Mouse (Mus musculus): ENCODE results near the gene Zc3h12c. TPM values are rescaled to one million over a fixed set of nuclear protein-coding genes. Genes with fewer than 3 reads are reported as not detected.

Zc3h12c gene
- polyA plus RNA-seq, 1 experiment from 2014 or later, result 0.48 TPM

GRCm38 (mm10) chr9:52148311-52148710 lies 20.1 kb downstream of the Zc3h12c start:
- Histone ChIP-seq H3K27me3 (no peaks in the 10 kb centered on the region), H3K27ac (replicated peaks) (no peak overlapping the region), H3K4me2 (no peak overlapping the region), H3K9ac (no peak overlapping the region), H3K4me1 (replicated peaks) (no peaks in the 10 kb centered on the region), H3K9me3 (replicated peaks) (no peaks in the 10 kb centered on the region), H3K36me3 (replicated peaks) (no peaks in the 10 kb centered on the region), H3K4me3 (replicated peaks) (no peak overlapping the region)
- ATAC-seq (ENCODE audit: insufficient read depth), result no peak
- WGBS (ENCODE audit: insufficient replicate concordance), result 55% methylated on average over 3 of the region's 3 CpGs

- no peaks in the 10 kb centered on the region for H3K4me1 ChIP-seq (replicated peaks)
- no peak for ATAC-seq (ENCODE audit: insufficient read depth)
- WGBS (ENCODE audit: insufficient replicate concordance), result 68% methylated on average over 4 of the region's 4 CpGs
- no peak overlapping the region for H3K4me3 ChIP-seq (replicated peaks)
- H3K27ac ChIP-seq (replicated peaks), result no peak overlapping the region
- H3K9me3 ChIP-seq (replicated peaks), result no peaks in the 10 kb centered on the region
- H3K36me3 ChIP-seq (replicated peaks), result no peaks in the 10 kb centered on the region
- H3K4me2 ChIP-seq, result no peak overlapping the region
- no peaks in the 10 kb centered on the region for H3K27me3 ChIP-seq
- H3K9ac ChIP-seq, result no peak overlapping the region
Measured at GRCm38 (mm10) chr9:52146241-52146640, 22.1 kb downstream of the Zc3h12c start.

GRCm38 (mm10) chr9:52132771-52133170 lies 35.6 kb downstream of the Zc3h12c start:
- Histone ChIP-seq H3K4me2 (no peak overlapping the region), H3K9ac (no peak overlapping the region), H3K9me3 (replicated peaks) (no peaks in the 10 kb centered on the region), H3K36me3 (replicated peaks) (no peaks in the 10 kb centered on the region), H3K4me1 (replicated peaks) (no peaks in the 10 kb centered on the region), H3K4me3 (replicated peaks) (no peak overlapping the region), H3K27me3 (no peaks in the 10 kb centered on the region), H3K27ac (replicated peaks) (no peak overlapping the region)
- WGBS (ENCODE audit: insufficient replicate concordance), result 52% methylated on average over 2 of the region's 2 CpGs
- ATAC-seq (ENCODE audit: insufficient read depth), result no peak

DNA sequence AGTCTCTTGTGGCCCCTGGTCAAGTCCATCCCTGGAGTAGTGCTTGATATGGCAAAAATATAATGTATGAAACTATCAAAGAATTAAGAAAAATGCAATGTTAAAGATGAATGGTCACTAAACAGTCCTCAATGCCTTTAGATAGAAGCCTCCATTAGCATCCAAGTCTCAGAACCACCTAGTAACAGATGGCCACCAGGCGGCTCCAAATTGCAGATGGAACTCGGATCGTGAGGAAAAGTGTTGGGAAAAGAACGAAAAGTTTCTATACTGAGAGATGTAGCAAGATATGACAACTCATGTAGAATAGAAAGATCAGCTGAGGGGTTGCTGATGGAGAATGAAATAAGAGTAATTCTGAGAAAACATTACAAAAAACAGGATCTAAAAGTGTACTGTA lies 38.0 kb downstream of the Zc3h12c start:
- H3K27me3 ChIP-seq, result no peaks in the 10 kb centered on the region
- no peak overlapping the region for H3K4me2 ChIP-seq
- no peak overlapping the region for H3K27ac ChIP-seq (replicated peaks)
- no peak overlapping the region for H3K9ac ChIP-seq
- no peaks in the 10 kb centered on the region for H3K9me3 ChIP-seq (replicated peaks)
- ATAC-seq (ENCODE audit: insufficient read depth), result no peak
- 69% methylated on average over 4 of the region's 4 CpGs for WGBS (ENCODE audit: insufficient replicate concordance)
- no peak overlapping the region for H3K4me3 ChIP-seq (replicated peaks)
- H3K36me3 ChIP-seq (replicated peaks), result no peaks in the 10 kb centered on the region
- no peaks in the 10 kb centered on the region for H3K4me1 ChIP-seq (replicated peaks)

GRCm38 (mm10) chr9:52125225-52125624 lies 43.1 kb downstream of the Zc3h12c start:
- no peak for ATAC-seq (ENCODE audit: insufficient read depth)
- Histone ChIP-seq H3K9ac (no peak overlapping the region), H3K4me2 (no peak overlapping the region), H3K36me3 (replicated peaks) (no peaks in the 10 kb centered on the region), H3K4me3 (replicated peaks) (no peak overlapping the region), H3K27me3 (no peaks in the 10 kb centered on the region), H3K9me3 (replicated peaks) (no peaks in the 10 kb centered on the region), H3K27ac (replicated peaks) (no peak overlapping the region), H3K4me1 (replicated peaks) (no peaks in the 10 kb centered on the region)
- WGBS (ENCODE audit: insufficient replicate concordance), result 80% methylated on average over 6 of the region's 6 CpGs

DNA sequence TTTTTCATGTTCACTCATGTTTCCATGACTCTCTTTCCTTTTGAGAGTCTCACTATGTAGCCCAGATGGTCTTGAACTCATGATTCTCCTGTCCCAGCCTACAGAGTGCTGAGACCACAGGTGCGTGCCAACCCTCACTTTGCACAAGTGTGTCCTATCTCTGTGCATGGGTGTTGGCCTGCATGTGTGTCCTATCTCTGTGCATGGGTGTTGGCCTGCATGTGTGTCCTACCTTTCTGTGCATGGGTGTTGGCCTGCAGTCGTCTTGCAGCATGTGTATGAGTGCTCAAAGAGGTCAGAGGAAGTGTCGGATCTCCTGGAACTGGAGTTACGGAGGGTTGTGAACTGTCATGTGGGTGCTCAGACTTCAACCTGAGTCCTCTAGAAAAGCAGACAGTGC lies 49.2 kb downstream of the Zc3h12c start:
- no peaks in the 10 kb centered on the region for H3K9me3 ChIP-seq (replicated peaks)
- H3K36me3 ChIP-seq (replicated peaks), result peaks cover 5% of the 10 kb centered on the region
- 0 out of 2 replicates have a peak, but pooled peaks cover 3% of the 10 kb centered on the region for H3K4me1 ChIP-seq (replicated peaks)
- no peak for ATAC-seq (ENCODE audit: insufficient read depth)
- H3K4me2 ChIP-seq, result no peak overlapping the region
- no peak overlapping the region for H3K4me3 ChIP-seq (replicated peaks)
- H3K9ac ChIP-seq, result no peak overlapping the region
- WGBS (ENCODE audit: insufficient replicate concordance), result 57% methylated on average over 4 of the region's 4 CpGs
- H3K27me3 ChIP-seq, result no peaks in the 10 kb centered on the region
- no peak overlapping the region for H3K27ac ChIP-seq (replicated peaks)

- Histone ChIP-seq H3K4me1 (replicated peaks) (0 out of 2 replicates have a peak, but pooled peaks cover 8% of the 10 kb centered on the region), H3K4me2 (no peak overlapping the region), H3K9me3 (replicated peaks) (no peaks in the 10 kb centered on the region), H3K27ac (replicated peaks) (no peak overlapping the region), H3K27me3 (no peaks in the 10 kb centered on the region), H3K9ac (no peak overlapping the region), H3K36me3 (replicated peaks) (peaks cover 5% of the 10 kb centered on the region), H3K4me3 (replicated peaks) (no peak overlapping the region)
- ATAC-seq (ENCODE audit: insufficient read depth), result no peak
- WGBS (ENCODE audit: insufficient replicate concordance), result 73% methylated on average over 5 of the region's 5 CpGs
Measured at GRCm38 (mm10) chr9:52113091-52113490, 55.3 kb downstream of the Zc3h12c start.

DNA sequence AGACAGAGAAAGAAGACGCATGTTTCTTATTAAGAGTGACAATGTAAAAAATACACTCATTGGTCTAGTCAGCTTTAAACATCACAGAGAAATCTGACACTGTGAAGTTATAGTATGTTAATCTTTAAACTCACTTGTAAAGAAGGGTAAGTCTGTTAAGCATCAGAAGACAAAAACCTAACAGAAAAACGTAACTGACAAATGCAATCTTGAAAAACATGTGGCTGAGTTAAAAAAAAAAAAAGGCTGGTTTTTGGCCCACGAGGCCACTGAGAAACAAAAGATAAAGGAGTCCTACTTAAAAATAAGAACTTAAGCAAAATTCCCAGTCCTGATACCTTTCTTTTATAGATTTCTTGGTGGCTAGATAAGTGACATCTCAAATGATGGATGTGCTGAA lies 57.6 kb downstream of the Zc3h12c start:
- 32% methylated on average over 3 of the region's 3 CpGs for WGBS (ENCODE audit: insufficient replicate concordance)
- Histone ChIP-seq H3K27ac (replicated peaks) (no peak overlapping the region), H3K9ac (no peak overlapping the region), H3K4me1 (replicated peaks) (0 out of 2 replicates have a peak, but pooled peaks cover 8% of the 10 kb centered on the region), H3K4me2 (no peak overlapping the region), H3K4me3 (replicated peaks) (no peak overlapping the region), H3K36me3 (replicated peaks) (peaks cover 5% of the 10 kb centered on the region), H3K27me3 (no peaks in the 10 kb centered on the region), H3K9me3 (replicated peaks) (no peaks in the 10 kb centered on the region)
- ATAC-seq (ENCODE audit: insufficient read depth), result no peak

DNA sequence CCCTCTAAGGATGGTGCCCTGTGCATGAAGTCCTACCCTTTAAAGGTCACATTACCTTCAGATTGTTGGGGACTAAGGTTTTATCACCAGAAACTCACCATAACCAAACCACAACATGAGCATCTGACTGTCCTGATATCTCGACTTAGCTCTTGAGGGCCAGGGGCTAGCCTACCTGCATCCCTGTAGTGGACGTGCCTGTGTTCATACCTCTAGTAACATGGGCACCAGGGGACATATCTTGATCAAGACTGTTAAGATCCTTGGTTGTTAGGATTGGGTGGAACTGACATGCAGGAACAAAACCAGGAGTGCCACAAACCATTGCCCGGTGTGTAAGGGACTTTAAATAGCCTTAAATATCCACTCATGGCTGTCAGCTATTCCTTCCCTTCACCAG lies 61.2 kb downstream of the Zc3h12c start:
- H3K9ac ChIP-seq, result no peak overlapping the region
- 58% methylated on average over 3 of the region's 3 CpGs for WGBS (ENCODE audit: insufficient replicate concordance)

DNA sequence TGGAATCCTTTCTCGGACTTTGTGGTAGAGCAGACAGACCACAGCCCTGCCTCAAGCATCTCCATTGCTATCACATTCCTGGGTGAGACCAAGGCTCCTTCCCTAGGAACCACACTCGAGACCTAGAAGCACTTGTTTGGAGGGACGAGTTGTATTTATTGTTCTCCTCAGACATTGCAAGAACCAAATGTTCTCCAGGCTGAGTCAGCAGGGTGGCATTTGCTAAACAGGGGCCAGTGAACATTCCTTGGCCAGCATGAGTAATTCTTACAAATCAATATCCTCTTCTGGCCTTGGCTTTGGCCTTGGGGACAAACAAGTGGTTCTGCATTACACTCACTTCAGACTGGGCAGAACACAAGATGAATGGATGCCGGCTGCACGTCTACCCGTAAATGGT lies 62.9 kb downstream of the Zc3h12c start:
- Histone ChIP-seq H3K9me3 (replicated peaks) (no peaks in the 10 kb centered on the region), H3K4me2 (no peak overlapping the region), H3K36me3 (replicated peaks) (no peaks in the 10 kb centered on the region), H3K27me3 (no peaks in the 10 kb centered on the region), H3K27ac (replicated peaks) (no peak overlapping the region), H3K4me1 (replicated peaks) (peaks cover 27% of the 10 kb centered on the region), H3K4me3 (replicated peaks) (no peak overlapping the region), H3K9ac (no peak overlapping the region)
- ATAC-seq (ENCODE audit: insufficient read depth), result no peak
- WGBS (ENCODE audit: insufficient replicate concordance), result 75% methylated on average over 6 of the region's 6 CpGs

More for the DNA sequence above, 61.2 kb downstream of the Zc3h12c start:
- no peak for ATAC-seq (ENCODE audit: insufficient read depth)
- H3K9me3 ChIP-seq (replicated peaks), result no peaks in the 10 kb centered on the region
- H3K36me3 ChIP-seq (replicated peaks), result no peaks in the 10 kb centered on the region
- H3K4me2 ChIP-seq, result no peak overlapping the region
- no peaks in the 10 kb centered on the region for H3K27me3 ChIP-seq
- H3K4me1 ChIP-seq (replicated peaks), result peaks cover 34% of the 10 kb centered on the region
- H3K27ac ChIP-seq (replicated peaks), result no peak overlapping the region
- no peak overlapping the region for H3K4me3 ChIP-seq (replicated peaks)

- Histone ChIP-seq H3K27me3 (no peaks in the 10 kb centered on the region), H3K4me3 (replicated peaks) (no peak overlapping the region), H3K4me2 (0 out of 2 replicates have a peak overlapping the region, but pooled peaks have one; percentile 11), H3K27ac (replicated peaks) (no peak overlapping the region), H3K36me3 (replicated peaks) (no peaks in the 10 kb centered on the region), H3K4me1 (replicated peaks) (peaks cover 27% of the 10 kb centered on the region), H3K9me3 (replicated peaks) (no peaks in the 10 kb centered on the region), H3K9ac (no peak overlapping the region)
- ATAC-seq (ENCODE audit: insufficient read depth), result no peak
- 57% methylated on average over 8 of the region's 8 CpGs for WGBS (ENCODE audit: insufficient replicate concordance)
Measured at GRCm38 (mm10) chr9:52104225-52104615, 64.2 kb downstream of the Zc3h12c start.

DNA sequence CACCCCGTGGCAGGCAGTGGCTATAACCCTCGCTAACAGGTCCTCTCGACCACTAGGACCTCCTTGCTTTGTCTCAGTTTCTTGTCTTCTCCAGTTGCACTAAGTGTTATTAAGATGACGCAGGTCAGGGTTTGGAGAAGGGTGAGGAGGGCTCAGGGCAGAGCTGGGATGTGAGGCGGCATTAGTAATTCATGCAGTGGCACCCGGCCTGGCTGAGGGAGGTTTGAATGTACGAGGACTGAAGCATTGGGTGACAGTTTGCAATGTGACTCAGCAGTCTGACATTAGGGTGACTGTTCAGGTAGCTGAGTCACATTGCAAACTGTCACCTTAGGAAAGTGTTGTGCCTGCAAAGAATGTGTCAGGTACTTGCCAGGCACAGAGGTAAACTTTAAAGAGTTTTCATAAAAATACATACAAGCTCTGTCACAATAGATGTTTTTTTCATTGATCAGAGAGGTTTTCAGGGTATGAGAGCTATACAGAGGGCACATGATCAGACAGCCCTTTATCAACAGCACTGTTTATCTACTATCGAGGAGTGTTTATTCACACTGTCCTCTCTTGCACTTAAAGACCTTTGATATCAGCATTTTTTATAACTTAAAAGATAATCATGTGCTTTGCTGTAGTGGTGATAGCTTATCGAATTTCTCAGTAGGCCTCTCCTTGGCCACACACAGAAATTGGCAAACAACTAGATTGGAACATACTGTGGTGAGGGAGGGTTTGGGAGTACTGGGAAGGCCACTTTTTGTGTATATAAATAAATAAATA lies 64.7 kb downstream of the Zc3h12c start:
- Histone ChIP-seq H3K36me3 (replicated peaks) (no peaks in the 10 kb centered on the region), H3K27ac (replicated peaks) (peak overlapping the region; percentile 41), H3K9me3 (replicated peaks) (no peaks in the 10 kb centered on the region), H3K4me3 (replicated peaks) (no peak overlapping the region), H3K4me1 (replicated peaks) (peaks cover 27% of the 10 kb centered on the region), H3K9ac (no peak overlapping the region), H3K4me2 (no peak overlapping the region), H3K27me3 (no peaks in the 10 kb centered on the region)
- ATAC-seq (ENCODE audit: insufficient read depth), result peak; percentile 85
- WGBS (ENCODE audit: insufficient replicate concordance), result 36% methylated on average over 9 of the region's 9 CpGs
